Mouse (Mus musculus): Measurements from ENCODE around the gene Ciart. TPM values are rescaled to one million over a fixed set of nuclear protein-coding genes. Genes with fewer than 3 reads are reported as not detected.
"Not testable (repeated sequence)": the region's sequence is repeated elsewhere in the genome, so short reads cannot be mapped to it uniquely, and the experiment has no call there.

Gene Ciart
- total and polyA plus RNA-seq, 3 experiments, result 0.31 to 1.3 TPM; not detected in 1

- Histone ChIP-seq H3K9me3 (replicated peaks) (no peaks in the 10 kb centered on the region), H3K4me1 (ENCODE audit: insufficient read depth, low read depth, low read length) (peaks cover 24% of the 10 kb centered on the region), H3K27me3 (ENCODE audit: insufficient read depth, low read length) (no peaks in the 10 kb centered on the region), H3K36me3 (replicated peaks) (peaks cover 33% of the 10 kb centered on the region), H3K4me3 (ENCODE audit: low read depth, low read length) (no peak overlapping the region)
- no peak for TF ChIP-seq POLR2AphosphoS5 (IDR thresholded peaks at IDR 0.05; ENCODE audit: insufficient replicate concordance, low read depth, low read length)
- TF ChIP-seq GATA2 (IDR thresholded peaks at IDR 0.05; ENCODE audit: borderline replicate concordance, low read depth, low read length), result no peak
- no peak for TF ChIP-seq GATA1 (IDR thresholded peaks at IDR 0.05; ENCODE audit: borderline replicate concordance, low read length)
- TF ChIP-seq TAL1 (conservative IDR thresholded peaks at IDR 0.05; ENCODE audit: low read depth, low read length), result no peak
- TF ChIP-seq CTCF (IDR thresholded peaks at IDR 0.05; ENCODE audit: low read depth, low read length), result no peak
- no peak for ATAC-seq (ENCODE audit: extremely low read depth, insufficient number of reproducible peaks, low FRiP score, poor library complexity, severe bottlenecking)
- no peak for DNase-seq (ENCODE audit: low spot score)
Observed at GRCm38 (mm10) chr3:95860323-95860722, 21.7 kb downstream of the Ciart start.

DNA sequence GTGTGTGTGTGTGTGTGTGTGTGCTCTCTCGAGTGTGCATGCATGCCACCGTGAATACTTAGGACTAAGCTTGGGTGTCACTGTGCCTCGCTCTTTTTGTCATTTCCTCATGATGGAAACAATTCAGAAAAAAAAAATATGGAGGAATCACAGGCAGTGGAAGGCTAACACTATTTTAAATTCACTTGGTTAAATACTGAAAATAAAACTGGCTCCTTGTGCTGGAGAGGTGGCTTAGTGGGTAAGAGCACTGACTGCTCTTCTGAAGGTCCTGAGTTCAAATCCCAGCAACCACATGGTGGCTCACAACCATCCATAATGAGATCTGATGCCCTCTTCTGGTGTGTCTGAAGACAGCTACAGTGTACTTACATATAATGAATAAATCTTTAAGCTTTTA is 23.8 kb downstream of the Ciart start:
- H3K4me3 ChIP-seq (ENCODE audit: low read depth, low read length); DNase-seq (ENCODE audit: low spot score); ATAC-seq (ENCODE audit: extremely low read depth, insufficient number of reproducible peaks, low FRiP score, poor library complexity, severe bottlenecking); H3K9me3 ChIP-seq (replicated peaks); H3K27me3 ChIP-seq (ENCODE audit: insufficient read depth, low read length): not testable (repeated sequence)
- H3K36me3 ChIP-seq (replicated peaks), result peaks cover 20% of the 10 kb centered on the region
- peaks cover 21% of the 10 kb centered on the region for H3K4me1 ChIP-seq (ENCODE audit: insufficient read depth, low read depth, low read length)

- Histone ChIP-seq H3K4me1 (ENCODE audit: insufficient read depth, low read depth, low read length) (peaks cover 29% of the 10 kb centered on the region), H3K36me3 (replicated peaks) (peaks cover 25% of the 10 kb centered on the region)
- not testable (repeated sequence) for H3K9me3 ChIP-seq (replicated peaks); DNase-seq (ENCODE audit: low spot score); ATAC-seq (ENCODE audit: extremely low read depth, insufficient number of reproducible peaks, low FRiP score, poor library complexity, severe bottlenecking); H3K4me3 ChIP-seq (ENCODE audit: low read depth, low read length); H3K27me3 ChIP-seq (ENCODE audit: insufficient read depth, low read length)
Observed at GRCm38 (mm10) chr3:95857050-95857449, 25.0 kb downstream of the Ciart start.

- TF ChIP-seq GATA1 (IDR thresholded peaks at IDR 0.05; ENCODE audit: borderline replicate concordance, low read length), result no peak
- no peak; the same call in 1 of the 2 replicates for TF ChIP-seq POLR2AphosphoS5 (IDR thresholded peaks at IDR 0.05; ENCODE audit: insufficient replicate concordance, low read depth, low read length)
- no peak for TF ChIP-seq GATA2 (IDR thresholded peaks at IDR 0.05; ENCODE audit: borderline replicate concordance, low read depth, low read length)
- no peak for TF ChIP-seq CTCF (IDR thresholded peaks at IDR 0.05; ENCODE audit: low read depth, low read length)
- no peak for TF ChIP-seq TAL1 (conservative IDR thresholded peaks at IDR 0.05; ENCODE audit: low read depth, low read length)
- DNase-seq (ENCODE audit: low spot score) (no peak), ATAC-seq (ENCODE audit: extremely low read depth, insufficient number of reproducible peaks, low FRiP score, poor library complexity, severe bottlenecking) (no peak)
- Histone ChIP-seq H3K36me3 (replicated peaks) (peaks cover 32% of the 10 kb centered on the region), H3K9me3 (replicated peaks) (no peaks in the 10 kb centered on the region), H3K4me1 (ENCODE audit: insufficient read depth, low read depth, low read length) (peaks cover 35% of the 10 kb centered on the region), H3K27me3 (ENCODE audit: insufficient read depth, low read length) (no peaks in the 10 kb centered on the region), H3K4me3 (ENCODE audit: low read depth, low read length) (peak overlapping the region; percentile 91)
Observed at GRCm38 (mm10) chr3:95856115-95856514, 25.9 kb downstream of the Ciart start.

DNA sequence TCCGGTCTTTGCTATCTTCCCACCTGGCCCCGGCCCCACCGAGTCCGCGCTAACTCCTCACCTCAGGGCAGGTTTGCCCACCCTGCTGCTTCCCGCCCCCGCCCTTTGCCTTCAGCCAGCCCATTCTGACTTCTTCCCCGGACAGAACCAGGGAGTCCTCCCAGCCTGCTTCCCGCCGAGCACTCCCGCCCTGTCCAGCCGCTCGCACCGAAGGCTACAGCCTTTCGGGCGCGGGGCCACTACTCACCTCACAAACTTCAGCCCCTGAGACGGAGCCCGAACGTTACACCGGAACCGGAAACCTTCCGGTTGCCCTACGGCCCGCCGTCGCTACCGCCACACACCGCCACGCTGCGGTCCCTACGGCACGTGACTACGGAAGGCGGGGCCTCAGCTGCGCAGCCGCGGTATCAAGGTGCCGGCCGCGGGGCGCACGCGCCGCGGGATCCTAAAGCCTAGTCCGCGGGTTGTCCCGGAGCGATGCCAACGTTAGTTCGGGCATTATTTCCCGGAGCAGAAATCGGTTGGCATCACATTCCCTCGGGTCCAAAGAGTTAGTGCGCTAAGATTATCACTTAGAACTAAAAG is 26.5 kb downstream of the Ciart start, which contains the start of gene Prpf3:
TSS of gene Prpf3 (minus strand) at position 384 of the 588 bp plus-strand sequence.
- ATAC-seq (ENCODE audit: extremely low read depth, insufficient number of reproducible peaks, low FRiP score, poor library complexity, severe bottlenecking), result peak; percentile 89
- H3K36me3 ChIP-seq (replicated peaks), result peaks cover 35% of the 10 kb centered on the region
- no peaks in the 10 kb centered on the region for H3K27me3 ChIP-seq (ENCODE audit: insufficient read depth, low read length)
- peaks cover 39% of the 10 kb centered on the region for H3K4me1 ChIP-seq (ENCODE audit: insufficient read depth, low read depth, low read length)
- TF ChIP-seq TAL1 (conservative IDR thresholded peaks at IDR 0.05; ENCODE audit: low read depth, low read length), result no peak
- no peak for TF ChIP-seq CTCF (IDR thresholded peaks at IDR 0.05; ENCODE audit: low read depth, low read length)
- TF ChIP-seq POLR2AphosphoS5 (IDR thresholded peaks at IDR 0.05; ENCODE audit: insufficient replicate concordance, low read depth, low read length), result no peak
- no peak for TF ChIP-seq GATA2 (IDR thresholded peaks at IDR 0.05; ENCODE audit: borderline replicate concordance, low read depth, low read length)
- TF ChIP-seq GATA1 (IDR thresholded peaks at IDR 0.05; ENCODE audit: borderline replicate concordance, low read length), result no peak
- peak within 1 kb of the TSS; percentile 91 for H3K4me3 ChIP-seq (ENCODE audit: low read depth, low read length)
- peak; percentile 85 for DNase-seq (ENCODE audit: low spot score)
- no peaks in the 10 kb centered on the region for H3K9me3 ChIP-seq (replicated peaks)

DNA sequence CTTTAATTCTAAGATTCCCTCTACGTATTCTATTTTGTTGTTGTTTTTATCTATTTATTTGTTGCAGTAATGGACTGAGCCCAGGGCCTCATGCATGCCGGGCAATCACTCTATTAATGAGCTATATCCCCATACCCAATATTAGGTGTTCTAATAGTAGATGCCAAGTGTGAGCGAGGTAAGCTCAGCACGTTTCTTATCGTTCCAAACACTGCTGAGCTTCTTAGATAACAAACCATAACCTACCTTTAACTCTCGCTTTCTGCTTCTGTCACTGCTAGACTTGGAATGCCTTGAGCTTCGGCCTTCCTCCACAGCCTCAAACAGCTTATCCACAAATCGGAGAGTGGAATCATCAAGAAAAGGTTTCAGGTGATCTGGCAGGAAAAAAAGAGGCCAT is 30.7 kb downstream of the Ciart start:
- Histone ChIP-seq H3K36me3 (replicated peaks) (peaks cover 72% of the 10 kb centered on the region), H3K9me3 (replicated peaks) (no peaks in the 10 kb centered on the region), H3K4me1 (ENCODE audit: insufficient read depth, low read depth, low read length) (peaks cover 39% of the 10 kb centered on the region), H3K4me3 (ENCODE audit: low read depth, low read length) (no peak overlapping the region; the same call in 1 of the 2 replicates), H3K27me3 (ENCODE audit: insufficient read depth, low read length) (no peaks in the 10 kb centered on the region)
- no peak for DNase-seq (ENCODE audit: low spot score)
- no peak for ATAC-seq (ENCODE audit: extremely low read depth, insufficient number of reproducible peaks, low FRiP score, poor library complexity, severe bottlenecking)
- TF ChIP-seq GATA1 (IDR thresholded peaks at IDR 0.05; ENCODE audit: borderline replicate concordance, low read length), result no peak
- TF ChIP-seq TAL1 (conservative IDR thresholded peaks at IDR 0.05; ENCODE audit: low read depth, low read length), result peak; percentile 36; the same call in 1 of the 2 replicates
- TF ChIP-seq GATA2 (IDR thresholded peaks at IDR 0.05; ENCODE audit: borderline replicate concordance, low read depth, low read length), result no peak
- no peak for TF ChIP-seq POLR2AphosphoS5 (IDR thresholded peaks at IDR 0.05; ENCODE audit: insufficient replicate concordance, low read depth, low read length)
- no peak for TF ChIP-seq CTCF (IDR thresholded peaks at IDR 0.05; ENCODE audit: low read depth, low read length)

DNA sequence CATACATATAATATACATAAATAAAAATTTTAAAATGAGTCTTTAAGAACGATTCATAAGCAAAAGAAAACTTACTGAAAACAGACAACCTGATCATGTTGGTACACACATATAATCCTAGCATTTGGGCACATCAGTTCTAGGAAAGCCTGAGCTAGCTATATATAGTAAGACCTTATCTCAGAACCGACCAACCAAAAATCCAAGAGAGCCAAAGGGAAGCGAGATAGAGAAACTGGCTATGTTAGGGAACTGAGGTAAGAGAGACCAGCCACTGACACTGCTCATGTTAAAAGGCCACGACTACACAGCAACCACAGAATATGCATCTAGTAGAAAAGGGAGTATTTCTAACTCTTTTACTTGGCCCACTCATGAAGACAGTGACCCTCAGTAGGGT is 31.4 kb downstream of the Ciart start:
- H3K36me3 ChIP-seq (replicated peaks), result peaks cover 79% of the 10 kb centered on the region
- DNase-seq (ENCODE audit: low spot score) (no peak), ATAC-seq (ENCODE audit: extremely low read depth, insufficient number of reproducible peaks, low FRiP score, poor library complexity, severe bottlenecking) (no peak)
- no peak for TF ChIP-seq CTCF (IDR thresholded peaks at IDR 0.05; ENCODE audit: low read depth, low read length)
- no peak for TF ChIP-seq GATA1 (IDR thresholded peaks at IDR 0.05; ENCODE audit: borderline replicate concordance, low read length)
- TF ChIP-seq TAL1 (conservative IDR thresholded peaks at IDR 0.05; ENCODE audit: low read depth, low read length), result no peak
- TF ChIP-seq POLR2AphosphoS5 (IDR thresholded peaks at IDR 0.05; ENCODE audit: insufficient replicate concordance, low read depth, low read length), result no peak
- no peak for TF ChIP-seq GATA2 (IDR thresholded peaks at IDR 0.05; ENCODE audit: borderline replicate concordance, low read depth, low read length)
- H3K9me3 ChIP-seq (replicated peaks), result no peaks in the 10 kb centered on the region
- H3K27me3 ChIP-seq (ENCODE audit: insufficient read depth, low read length), result no peaks in the 10 kb centered on the region
- no peak overlapping the region for H3K4me3 ChIP-seq (ENCODE audit: low read depth, low read length)
- H3K4me1 ChIP-seq (ENCODE audit: insufficient read depth, low read depth, low read length), result peaks cover 36% of the 10 kb centered on the region
